Mouse (Mus musculus) T-helper 17 cell (primary cell): Measurements from ENCODE around the gene Slc25a26.

Experiments
- in situ Hi-C, 2 experiments: fragments of 300-600 bp; cut with MboI, MseI; formaldehyde crosslinking; loops; 1 replicate in 1 of 2; 2 replicates in 1 of 2; pipeline ENCODE4 v1.15.1; 2025; ENCODE audit warnings: high pct_unique_total_duplicates in 2 of 2

Gene Slc25a26

DNA sequence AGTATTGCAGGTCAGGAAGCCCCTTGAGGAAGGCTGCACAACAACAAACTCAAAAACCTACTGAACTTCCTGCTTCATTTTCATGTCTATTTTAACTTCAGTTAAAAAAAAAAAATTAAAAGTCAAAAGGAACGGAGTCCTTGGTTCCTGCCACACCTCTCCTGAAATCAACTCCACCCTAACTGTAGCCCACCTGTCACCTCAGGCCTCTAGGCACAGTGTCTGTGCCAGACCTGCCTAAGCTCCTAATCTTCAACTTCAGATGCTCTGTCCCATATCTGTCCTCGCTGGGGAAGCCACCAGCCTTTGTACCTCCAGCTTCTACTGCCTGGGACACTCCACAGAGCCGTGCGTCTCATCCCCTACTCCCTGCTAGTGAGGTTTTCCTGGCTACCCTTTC is 134.1 kb downstream of the Slc25a26 start:
- in situ Hi-C loops: loop anchor here in 1 of 2 experiments (5.0 kb wide), 1 partner anchor 68 kb away; the partner anchor contains the start of gene Lrig1

- in situ Hi-C loops: loop anchor here (5.0 kb wide), 2 partner anchors 43 to 68 kb away; partner anchors contain the start of gene Lrig1 (in 1 of the 2)
These were observed 134.6 kb downstream of the Slc25a26 start for GRCm38 (mm10) chr6:94634710-94635109.

DNA sequence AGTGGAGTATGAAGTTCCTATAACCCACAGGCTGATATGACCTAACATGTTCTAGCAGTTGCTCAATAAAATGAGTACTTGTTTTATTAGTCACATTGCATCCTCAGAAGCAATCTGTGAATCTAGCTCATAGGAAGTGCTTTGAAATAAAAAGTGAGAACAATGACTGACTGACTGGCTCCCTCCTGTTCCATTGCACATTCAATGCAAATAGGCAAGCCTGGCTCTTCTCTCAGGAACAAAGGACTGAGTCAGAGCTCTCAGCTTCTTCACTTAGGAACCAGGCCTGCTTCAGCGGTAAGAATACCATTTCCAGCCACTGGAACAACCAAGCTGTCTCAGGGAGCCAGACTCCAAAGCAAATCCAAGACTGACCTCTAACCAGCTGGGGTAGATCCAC is 135.2 kb downstream of the Slc25a26 start:
- in situ Hi-C loops: loop anchor here in 1 of 2 experiments (5.0 kb wide), 1 partner anchor 42 kb away; no protein-coding TSS in a partner anchor

GRCm38 (mm10) chr6:94637024-94637434 is 136.9 kb downstream of the Slc25a26 start:
- in situ Hi-C loops: loop anchor here in 1 of 2 experiments (5.0 kb wide), 1 partner anchor 40 kb away; no protein-coding TSS in a partner anchor

GRCm38 (mm10) chr6:94640297-94640696 is 140.2 kb downstream of the Slc25a26 start:
- in situ Hi-C loops: no loop called here

GRCm38 (mm10) chr6:94642048-94642447 is 141.9 kb downstream of the Slc25a26 start:
- in situ Hi-C loops: no loop called here

- in situ Hi-C loops: no loop called here
These were observed 143.9 kb downstream of the Slc25a26 start for GRCm38 (mm10) chr6:94643989-94644388.

DNA sequence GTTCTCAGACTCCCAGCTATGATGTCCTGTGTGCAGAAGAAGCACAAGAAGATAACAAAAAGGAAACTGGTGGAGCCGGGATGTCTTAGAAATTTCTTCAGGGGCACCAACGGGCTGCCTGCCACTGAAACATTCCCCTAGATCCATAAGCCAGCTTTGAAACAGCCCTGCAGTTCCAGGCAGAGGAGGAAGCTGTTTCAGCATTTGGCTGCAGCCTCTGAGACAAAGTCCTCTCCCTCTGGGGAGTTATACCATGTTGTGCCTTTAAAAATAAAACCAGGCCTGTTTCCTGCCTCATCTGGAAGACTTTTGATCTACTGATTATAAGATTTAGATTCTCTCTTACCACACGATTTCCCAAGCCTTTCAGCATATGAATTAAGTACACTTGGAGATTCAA is 144.5 kb downstream of the Slc25a26 start:
- in situ Hi-C loops: no loop called here

DNA sequence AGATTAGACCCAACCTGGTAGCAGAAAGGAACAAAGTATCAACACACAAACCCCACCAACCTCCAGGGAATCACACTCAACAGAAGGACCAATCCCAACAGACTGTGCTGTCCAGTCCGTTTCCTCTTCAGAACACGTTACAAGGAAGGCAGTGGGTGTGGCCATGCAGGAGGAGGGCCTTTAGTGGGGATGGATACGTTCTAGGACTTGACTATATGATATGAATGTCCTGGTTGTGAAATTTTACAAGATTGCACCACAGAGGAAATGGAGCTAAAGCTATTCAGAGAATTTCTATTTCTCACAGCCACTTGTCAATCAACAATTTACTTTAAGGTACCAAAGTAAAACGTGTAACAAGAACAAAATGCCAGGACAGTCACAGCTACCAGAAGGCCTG is 145.6 kb downstream of the Slc25a26 start:
- in situ Hi-C loops: no loop called here

DNA sequence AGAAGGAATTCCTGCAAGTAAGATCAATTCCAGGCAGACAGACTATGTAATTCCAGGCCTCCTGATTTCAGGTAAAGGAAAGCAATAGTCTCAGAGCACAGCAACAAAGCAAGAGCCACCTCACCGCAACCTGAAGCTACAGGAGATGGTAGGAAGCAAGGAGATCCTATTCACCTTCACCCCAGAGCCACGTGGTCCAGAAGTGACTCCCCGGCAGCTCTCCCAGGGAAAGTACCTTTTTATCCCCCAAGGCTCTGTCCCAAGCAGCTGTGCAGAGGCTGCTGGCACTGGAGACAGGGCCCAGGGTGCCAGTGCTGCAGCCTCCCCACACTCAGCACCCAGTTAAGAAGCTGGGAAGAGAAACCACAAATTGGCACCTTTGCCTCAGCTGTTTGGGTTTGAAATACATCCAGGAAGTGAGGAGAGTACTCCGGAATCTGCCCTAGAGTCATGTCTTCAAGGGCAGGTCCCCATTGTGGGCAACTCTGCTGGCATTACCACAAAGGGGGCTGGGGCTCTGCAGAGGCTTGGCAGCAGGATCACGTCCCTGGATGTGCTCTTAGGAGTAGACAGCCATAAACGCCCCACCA is 146.2 kb downstream of the Slc25a26 start:
- in situ Hi-C loops: no loop called here

DNA sequence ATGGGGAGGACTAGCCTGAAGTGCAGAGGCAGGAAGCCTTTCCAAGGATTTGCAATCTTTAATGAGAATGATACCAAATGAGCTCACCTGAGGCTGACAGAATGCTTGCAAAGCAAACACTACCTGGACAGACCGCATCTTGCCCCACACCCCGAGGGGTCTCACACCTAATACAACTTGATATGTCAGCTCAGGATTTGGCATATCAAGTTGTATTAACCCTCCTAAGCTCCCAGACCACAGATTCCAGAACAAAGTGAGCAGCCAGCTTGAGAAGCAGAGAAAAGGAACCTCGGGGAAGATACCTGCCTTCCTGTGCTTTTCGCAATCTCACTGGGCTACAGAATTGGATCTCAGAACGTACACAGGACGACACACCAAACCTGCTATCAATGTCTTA is 146.8 kb downstream of the Slc25a26 start:
- in situ Hi-C loops: no loop called here

DNA sequence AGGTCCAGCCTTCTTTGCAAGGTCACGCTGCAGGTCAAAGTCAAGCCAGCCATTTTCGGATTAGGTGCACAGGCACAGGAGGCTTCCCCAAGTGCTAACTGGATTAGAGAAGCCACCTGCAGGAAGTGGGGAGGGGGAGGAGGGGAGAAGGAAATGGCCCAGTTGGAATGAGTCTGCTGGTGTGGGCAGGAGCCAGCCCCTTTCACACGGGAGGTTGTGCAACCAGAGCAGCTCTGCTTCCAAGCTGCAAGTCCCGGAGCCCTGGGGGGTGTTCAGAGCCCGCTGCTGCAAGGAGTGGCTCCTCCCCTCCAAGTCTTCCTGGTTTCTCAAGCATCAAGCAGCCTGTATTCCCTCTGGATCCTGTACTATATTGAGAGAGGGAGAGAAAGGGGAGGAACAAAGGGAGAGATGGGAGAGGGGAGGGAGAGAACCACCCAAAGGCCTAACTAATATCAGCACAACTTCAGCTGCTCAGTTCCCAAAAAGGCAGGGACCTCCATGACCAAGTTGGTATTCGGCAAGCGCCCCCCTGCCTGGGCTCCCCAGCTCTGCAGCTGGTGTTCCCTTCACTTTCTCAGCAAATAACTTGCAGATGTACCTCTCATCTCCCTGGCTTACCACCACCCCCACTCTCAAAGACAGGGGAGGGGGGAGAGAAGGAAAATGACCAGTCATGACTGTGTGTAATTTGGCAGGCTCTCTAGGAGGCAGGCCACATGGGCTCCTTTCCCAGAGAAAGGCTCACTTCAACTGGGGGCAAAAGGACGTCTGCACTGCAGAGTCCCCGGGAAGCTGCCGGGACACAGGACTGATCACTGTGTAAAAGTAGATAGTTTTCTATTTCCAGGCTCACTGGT is 147.7 kb downstream of the Slc25a26 start:
- in situ Hi-C loops: no loop called here

DNA sequence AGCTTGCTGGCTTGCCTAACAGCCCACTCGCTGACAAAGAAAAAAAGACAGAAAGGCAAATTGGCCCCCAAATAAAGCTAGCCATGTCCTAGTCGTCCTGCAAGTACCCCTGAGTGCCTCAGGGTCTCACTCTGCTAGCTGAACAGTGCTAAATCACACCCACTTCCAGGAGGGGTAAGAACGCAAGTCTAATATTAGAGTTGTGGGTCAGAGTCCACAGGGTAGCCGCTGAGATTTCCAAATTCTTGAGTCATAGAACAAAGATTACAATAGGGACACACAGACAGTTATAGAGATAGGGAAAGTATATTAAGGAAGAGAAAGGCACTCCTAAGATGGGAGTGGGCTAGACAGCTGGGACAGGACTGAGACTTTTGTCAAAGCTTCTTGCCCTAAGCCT is 148.4 kb downstream of the Slc25a26 start:
- in situ Hi-C loops: no loop called here

- in situ Hi-C loops: no loop called here
These were observed 149.5 kb downstream of the Slc25a26 start for GRCm38 (mm10) chr6:94649637-94650036.

DNA sequence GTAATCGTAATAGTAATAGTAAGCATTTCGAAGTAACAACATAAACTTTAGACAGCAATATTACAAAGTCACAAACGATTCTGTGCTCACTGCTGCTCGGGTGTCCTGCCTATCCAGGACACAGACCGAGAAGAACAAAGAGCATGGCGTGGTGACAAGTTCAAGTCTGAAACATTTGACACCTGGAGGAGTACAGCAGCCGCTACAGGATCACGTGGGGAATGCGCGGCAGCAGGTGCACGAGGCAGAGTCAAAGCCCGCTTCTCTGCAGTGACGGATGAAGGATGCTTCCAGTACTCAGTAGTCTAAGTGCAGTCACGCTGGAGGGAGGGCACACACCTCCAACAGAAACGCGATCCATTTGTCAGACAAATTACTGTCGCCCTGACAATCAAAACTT is 151.4 kb downstream of the Slc25a26 start:
- in situ Hi-C loops: no loop called here

GRCm38 (mm10) chr6:94652659-94653213 is 152.6 kb downstream of the Slc25a26 start:
- in situ Hi-C loops: no loop called here

DNA sequence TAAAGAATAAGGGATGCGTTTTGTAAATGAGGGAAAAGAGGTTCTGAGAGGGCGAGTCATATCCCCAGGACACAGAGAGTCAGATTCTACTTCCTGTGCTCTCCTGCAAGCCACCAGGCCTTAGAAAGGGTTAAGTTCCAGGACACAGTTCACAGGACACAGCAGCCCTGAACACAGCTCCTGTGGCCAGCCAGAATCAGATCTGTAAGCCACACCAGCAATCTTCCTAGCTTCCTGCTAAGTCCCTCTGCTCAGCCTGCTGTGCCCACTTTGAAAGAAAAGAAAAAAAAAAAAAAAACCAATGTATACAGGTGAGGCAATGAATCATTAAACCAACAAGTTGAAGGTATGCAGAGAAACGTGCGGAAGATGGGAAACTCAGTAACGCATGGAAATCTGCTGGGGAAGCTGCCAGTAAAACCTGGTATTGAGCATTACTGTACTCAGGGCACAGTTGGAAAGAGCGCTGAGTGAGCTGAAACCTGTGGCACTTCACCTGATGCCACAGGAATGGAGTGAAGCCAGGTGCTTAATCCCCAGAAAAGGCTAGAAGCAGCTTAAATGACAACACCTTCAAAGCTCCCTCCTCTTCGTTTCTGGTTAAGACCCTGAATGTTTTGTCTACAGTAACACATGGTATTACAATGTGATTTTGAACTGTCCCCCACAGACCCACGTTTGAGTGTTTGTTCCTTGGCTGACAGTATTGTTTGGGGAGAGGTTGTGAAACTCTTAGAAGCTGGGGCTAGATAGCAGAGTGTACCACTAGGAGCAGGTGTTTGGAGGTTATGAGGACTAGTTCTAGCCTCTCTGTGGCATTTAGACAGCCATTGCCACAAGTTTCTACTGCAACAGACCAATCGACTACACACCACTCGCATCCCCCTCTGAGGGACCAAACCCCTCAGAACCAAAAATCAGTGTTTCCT is 153.5 kb downstream of the Slc25a26 start:
- in situ Hi-C loops: no loop called here
